Mouse (Mus musculus): ENCODE results near the gene Ankrd65.

Ankrd65 gene

DNA sequence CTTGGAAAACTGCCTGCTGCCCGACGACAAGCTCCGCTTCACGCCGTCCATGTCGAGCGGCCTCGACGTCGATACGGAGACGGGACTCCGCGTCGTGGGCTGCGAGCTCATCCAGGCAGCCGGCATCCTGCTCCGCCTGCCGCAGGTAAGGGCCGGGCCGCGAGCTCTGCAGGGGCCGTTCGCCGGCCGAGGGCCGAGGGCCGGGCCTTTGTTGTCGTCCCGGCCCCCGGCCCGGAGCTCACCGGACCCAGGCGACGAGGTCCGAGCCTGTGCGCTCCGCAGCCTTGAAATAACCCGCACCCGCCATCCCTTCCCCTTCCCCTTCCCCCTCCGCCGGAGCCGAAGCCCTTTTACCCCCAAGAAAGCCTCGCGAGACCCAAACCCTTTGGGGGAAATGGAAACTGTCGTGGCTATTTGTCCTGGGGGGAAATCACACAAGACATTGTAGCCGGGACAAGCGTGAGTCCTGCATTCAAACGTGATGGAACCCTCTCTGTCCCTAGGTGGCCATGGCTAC, 22.5 kb downstream of the Ankrd65 start:
- no peak for DNase-seq (ENCODE audit: low spot score)

DNA sequence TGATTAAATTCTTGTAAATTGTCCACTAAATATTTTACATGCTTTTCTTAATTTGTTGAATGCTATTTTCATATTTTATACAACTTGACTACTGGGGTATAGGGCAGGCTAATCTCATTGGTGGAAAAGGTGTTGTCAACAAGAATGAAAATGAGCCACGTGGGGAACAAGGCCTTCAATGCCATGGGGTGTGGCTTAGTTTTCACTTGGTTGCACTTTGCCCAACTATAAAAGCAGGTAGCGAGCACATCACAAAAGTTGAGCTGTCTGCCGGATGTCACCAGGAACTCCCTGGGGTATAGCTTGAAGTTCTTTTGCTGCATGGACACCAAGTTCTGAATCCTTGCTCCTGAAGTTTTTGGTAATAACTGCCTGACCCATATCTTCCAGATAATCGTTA, 27.3 kb downstream of the Ankrd65 start:
- DNase-seq (ENCODE audit: low spot score): no peak

DNA sequence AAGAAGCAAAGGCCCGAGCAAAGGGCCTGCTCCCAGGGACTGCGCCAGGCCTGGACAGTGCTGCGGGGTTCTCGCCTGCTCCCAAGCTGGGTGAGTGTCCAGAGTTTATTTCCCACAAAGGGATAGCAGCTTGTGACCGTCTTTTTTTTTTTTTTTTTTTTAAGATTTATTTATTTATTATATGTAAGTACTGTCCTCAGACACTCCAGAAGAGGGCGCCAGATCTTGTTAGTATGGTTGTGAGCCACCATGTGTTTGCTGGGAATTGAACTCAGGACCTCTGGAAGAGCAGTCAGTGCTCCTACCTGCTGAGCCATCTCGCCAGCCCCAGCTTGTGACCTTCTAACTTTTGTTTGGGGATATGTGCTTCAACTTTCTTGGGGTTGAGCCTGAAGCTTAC, 30.8 kb downstream of the Ankrd65 start:
- DNase-seq (ENCODE audit: low spot score): no peak

DNA sequence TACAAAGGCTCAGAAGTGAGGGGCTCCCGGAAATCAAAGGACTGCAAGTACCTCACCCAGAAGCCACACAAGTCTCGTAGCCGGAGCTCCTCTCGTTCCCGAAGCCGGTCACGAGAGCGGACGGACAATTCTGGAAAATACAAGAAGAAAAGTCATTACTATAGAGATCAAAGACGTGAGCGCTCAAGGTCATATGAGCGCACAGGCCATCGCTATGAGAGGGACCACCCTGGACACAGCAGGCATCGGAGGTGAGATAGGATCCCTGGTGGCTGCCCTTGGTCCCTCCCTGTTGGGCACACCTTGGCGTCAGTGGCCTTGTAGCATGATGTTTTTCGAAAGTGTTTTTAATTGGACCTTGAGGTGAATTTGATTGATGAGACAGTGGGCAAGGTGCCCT, 33.2 kb downstream of the Ankrd65 start:
- DNase-seq (ENCODE audit: low spot score): no peak

DNA sequence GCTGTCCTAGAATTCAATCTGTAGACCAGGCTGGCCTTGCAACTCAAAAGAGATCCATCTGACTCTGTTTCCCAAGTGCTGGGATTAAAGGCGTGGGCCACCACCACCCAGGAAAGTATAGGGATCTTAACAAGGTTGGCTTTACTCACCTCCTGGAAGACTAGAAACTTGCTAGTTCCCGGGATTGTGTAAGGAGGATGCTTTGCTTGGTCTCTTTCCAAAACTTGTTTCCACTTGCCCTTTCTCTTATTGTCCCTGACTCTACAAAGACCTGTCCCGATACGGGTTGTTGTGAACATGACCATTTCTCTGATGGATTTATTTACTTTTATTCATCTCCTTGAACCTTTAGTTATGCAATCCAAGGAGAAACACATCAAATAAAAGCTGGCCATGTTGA, 39.6 kb downstream of the Ankrd65 start:
- no peak for DNase-seq (ENCODE audit: low spot score)

DNA sequence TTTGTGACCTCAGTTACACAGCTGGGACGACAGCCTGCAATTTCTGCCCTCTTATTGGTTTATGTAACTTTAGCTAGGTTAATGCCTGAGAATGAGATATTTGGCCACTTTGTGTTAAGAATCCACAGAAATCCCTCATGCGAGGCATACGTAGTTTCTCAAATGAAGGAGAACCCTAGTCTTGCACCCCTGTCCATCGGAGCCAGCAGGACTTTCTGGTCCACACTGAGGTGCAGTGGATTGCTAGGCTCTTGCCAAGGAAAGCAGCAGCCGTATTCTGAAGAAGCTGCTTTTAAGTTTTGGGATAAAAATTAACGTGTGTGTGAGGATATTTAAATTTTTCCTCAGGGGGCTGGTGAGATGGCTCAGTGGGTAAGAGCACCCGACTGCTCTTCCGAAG, 40.4 kb downstream of the Ankrd65 start:
- DNase-seq (ENCODE audit: low spot score): no peak

DNA sequence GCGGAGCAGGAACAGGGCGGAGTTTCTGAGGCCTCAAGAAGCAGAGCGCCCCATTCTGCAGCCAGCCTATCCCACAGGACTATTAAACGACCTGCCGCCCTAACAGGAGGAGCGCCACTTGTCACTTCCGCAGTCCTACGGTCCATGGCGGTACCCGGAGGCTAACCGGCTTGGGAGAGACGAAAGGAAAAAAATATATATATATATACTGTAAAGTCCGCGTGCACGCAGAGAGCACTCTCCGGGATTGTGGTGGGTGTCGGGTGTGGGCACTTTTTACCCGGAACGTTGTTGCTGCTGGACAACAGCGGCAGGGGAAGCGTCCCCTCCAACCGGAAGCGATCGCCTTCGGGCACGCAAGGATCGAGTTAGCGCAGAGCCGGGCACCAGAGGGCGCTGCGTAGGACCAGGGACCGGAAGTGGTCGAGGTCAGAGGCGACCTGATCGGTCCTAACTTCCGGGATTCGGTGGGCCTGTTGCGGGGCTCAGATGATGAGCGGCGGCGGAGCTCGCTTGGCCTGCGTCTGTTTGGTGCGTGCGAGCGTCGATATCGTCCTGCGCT, 41.0 kb downstream of the Ankrd65 start, which contains the start of gene Aurkaip1:
Gene Aurkaip1, plus strand, starts transcription at position 68 of the 562 bp plus-strand sequence.
- peak; percentile 96 for DNase-seq (ENCODE audit: low spot score)

DNA sequence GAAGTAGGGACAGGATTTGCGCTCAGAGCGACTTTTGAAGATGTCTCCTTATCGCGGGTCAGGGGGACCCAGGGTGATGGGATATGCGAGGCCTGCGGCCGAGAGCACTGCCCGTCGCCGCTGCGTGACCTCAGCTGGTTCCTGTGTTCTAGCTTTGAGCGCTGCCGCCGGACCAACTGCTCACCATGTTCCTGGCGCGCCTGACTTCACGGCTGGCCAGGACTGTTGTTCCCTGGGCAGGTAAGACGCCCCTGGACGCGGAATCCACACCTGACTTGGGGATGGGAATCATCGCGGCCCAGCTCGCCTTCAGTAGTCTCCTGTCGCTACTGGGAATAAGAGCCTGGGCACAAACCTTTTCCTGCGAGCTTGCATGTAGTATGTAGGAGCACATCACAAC, 41.6 kb downstream of the Ankrd65 start:
- DNase-seq (ENCODE audit: low spot score): peak; percentile 41

DNA sequence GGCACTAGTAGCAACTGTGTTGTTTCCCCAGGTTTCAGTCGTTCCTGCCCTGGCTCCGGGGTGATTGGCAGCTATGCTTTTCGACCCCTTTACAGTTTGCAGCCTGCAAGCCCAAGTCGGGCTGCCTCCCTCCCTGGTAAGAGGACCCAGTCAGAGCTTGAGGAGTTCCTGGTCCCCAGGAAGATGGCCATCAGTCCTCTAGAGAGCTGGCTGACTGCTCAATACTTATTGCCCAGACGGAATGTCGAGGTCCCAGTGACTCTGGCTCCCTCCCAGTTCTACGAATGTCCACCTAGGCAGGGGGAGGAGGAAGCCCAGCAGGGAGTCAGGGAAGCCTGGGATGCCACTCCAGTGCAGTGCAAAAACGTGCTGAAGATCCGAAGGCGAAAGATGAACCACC, 42.1 kb downstream of the Ankrd65 start:
- DNase-seq (ENCODE audit: low spot score): no peak

DNA sequence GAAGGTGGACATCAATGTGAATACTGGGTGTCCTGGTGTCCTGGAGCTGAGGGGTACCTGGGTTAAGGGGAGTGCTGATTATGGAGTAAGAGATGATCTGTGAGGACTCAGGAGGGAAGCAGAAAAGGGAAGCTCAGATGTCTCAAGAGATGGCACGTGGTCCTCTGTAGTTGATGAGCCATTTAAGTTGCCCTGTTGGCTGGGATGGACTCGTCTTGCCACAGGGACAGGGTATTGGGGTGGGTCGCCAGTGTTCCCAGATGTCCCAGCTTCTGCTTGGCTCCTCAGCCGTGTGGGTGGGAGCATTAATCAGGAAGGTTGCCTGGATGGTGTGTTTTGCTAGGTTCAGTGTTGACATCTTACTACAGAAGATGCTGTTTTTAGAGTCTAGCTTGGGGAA, 43.0 kb downstream of the Ankrd65 start:
- DNase-seq (ENCODE audit: low spot score): no peak

DNA sequence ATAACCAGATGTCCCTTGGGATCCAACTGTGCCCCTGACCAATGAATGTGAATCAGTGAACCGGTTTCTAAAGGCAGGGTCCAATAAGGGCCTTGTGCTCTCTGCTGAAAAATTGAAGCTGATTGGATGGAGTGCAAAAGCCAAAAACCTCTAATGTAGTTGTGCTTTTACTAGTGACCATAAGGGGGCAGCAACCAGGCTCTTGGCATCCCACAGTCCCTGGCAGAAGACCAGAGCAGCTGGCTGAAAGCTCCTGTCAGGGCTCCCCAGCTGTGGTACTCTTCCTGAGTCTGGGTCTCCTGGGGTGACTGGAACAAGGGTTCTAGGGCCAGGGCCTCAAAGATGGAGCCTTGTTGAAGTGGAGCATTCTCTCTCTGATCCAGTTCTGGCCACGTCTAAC, 43.6 kb downstream of the Ankrd65 start:
- DNase-seq (ENCODE audit: low spot score): peak; percentile 81

DNA sequence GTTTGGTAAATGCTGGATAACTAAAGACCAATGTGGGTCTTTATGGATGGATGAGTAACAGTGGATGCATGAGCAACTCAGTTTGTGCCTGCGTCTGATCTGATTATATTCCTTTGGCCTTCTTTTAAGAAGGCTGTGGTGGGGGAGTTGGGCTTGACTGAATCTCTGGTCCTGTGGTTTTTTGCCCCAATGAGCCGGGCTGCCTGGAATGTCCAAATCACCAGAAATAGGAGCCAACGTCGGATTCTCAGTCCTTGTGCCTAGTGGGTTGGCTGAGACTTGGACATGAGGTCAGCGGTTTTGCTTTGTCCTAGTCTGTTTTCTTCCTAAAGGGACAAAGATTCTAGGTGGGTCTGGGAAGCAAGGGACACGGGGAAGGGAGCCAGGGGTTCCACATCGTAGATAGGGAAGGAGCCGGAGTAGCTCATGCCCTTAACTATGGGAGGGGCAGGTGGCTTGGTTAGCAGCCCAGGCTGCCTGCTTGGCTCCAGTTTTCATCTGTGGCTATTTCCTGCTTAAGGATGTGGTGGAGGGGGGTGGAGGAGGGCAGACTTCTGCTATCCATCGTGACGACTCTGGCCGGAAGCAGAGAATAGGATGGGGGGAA, 47.3 kb downstream of the Ankrd65 start:
- DNase-seq (ENCODE audit: low spot score): no peak

DNA sequence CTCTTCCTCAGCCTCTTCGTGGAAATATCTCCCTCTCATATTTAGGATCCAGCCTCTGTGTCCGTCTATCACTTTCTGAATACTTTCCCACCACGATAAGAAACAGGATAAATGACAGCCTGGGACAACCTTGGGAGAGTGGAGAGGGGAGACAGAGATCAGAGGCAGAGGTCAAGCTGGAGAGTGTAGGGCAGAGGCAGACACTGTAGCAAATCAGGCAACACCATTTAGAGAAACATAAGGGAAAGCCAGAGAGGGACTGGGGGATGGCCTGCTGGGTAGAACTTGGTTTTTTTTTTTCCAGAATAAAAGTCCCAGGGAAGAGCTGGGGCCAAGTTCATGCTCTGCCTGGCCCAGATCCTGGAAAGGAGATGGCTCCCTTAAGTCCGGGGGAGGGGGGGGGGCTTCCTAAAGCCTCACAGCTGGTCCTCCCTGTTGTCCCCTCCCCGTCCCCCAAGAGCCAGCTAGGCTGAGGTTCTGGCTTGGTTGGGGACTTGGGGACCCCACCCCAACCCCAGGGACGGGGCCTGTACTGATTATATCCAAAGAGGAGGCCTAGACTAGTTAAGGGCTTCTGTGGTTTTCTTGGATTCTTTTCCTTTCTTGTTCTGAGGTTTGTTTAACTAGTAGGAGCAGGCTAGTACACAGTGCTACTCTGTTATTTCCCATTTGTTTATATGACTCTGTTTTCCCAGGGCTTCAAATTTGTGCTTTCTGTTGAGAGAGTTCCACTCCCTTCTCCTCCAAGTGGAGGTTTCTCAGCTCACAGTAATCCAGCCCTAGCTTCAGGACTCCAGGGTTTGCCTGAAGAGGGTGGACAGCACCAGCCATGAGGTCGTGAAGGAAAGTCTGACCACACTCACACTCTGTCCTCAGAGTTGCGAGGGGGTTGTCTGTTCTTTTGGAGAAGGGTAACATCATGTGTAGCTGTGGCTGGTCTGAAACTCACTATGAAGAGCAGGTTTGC, 48.2 kb downstream of the Ankrd65 start:
- no peak for DNase-seq (ENCODE audit: low spot score)

DNA sequence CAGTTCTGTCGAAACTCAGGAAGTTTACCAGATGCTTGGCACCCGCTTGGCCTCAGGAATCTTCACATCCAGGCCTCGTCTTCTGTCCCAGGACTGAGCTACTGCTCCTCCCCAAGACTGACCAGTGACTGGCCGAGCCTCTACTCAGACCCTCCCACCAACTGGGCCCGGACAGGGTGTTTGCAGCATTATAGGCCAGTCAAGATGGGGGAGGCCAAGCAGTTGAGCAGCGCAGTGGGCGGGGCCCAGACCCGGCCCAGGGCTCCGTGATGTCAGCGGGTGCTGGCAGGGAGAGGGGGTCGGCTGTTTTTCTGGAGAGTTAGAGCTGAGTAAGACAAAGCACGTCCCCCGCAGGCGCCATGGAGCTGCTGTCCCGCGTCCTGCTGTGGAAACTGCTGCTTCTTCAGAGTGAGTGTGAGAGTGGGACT, 49.3 kb downstream of the Ankrd65 start, which contains the start of gene Mxra8:
Gene Mxra8, plus strand, starts transcription at position 198 of the 428 bp plus-strand sequence.
- no peak for DNase-seq (ENCODE audit: low spot score)

DNA sequence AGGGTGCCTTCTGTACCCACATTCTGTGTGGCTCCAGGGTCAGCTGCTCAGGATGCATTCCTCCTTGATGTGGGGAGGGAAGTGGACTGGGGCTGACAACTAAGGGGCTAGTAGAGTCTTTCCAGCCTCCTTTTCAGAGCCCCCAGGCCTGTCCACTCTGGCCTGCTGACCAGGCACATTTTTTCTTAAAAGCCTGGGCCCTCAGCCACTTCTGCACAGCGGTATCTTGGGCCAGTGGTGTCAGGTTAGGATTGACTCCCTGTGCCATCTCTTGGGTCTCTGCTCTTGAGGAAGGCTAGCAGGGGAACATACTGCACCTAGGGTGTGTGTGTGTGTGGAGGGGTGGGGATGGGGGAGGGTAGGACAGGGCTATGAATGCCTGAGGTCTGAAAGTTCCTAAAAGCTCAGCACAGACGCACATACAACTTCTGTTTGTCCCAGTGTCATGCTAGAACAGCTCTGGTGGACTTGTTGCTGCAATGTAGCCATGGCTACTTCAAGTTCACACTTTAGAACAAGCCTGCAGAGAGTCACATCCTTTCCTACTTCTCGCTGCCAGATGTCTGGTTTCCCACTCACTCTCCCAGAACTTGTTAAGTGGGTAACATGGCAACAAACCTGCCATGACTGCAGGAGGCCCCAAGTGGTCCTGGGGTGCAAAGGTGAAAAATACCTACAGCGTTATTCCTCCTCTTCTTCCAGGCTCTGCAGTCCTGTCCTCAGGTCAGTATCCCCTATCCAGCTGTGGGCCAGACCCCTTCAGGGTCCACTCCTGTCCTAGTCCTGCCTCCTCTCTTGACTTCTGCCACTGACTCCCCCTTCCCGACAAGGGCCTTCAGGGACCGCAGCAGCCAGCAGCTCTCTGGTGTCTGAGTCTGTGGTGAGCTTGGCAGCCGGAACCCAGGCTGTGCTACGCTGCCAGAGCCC, 50.1 kb downstream of the Ankrd65 start:
- no peak for DNase-seq (ENCODE audit: low spot score)

DNA sequence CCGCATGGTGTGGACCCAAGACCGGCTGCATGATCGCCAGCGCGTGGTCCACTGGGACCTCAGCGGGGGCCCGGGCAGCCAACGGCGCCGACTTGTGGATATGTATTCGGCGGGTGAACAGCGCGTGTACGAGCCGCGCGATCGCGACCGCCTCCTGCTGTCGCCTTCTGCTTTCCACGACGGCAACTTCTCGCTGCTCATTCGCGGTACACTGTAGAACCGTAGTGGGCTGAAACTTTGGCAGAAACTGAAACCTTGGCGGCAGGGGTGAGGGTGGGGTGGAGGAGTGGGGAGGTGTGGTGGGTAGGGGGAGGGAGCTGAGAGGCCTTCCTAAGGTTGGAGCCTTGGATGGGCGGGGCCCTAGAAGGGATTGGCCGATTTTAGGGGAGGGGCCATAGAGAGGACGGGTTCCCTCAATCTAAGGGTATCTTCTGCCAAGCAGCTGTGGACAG, 50.8 kb downstream of the Ankrd65 start:
- peak; percentile 45 for DNase-seq (ENCODE audit: low spot score)

DNA sequence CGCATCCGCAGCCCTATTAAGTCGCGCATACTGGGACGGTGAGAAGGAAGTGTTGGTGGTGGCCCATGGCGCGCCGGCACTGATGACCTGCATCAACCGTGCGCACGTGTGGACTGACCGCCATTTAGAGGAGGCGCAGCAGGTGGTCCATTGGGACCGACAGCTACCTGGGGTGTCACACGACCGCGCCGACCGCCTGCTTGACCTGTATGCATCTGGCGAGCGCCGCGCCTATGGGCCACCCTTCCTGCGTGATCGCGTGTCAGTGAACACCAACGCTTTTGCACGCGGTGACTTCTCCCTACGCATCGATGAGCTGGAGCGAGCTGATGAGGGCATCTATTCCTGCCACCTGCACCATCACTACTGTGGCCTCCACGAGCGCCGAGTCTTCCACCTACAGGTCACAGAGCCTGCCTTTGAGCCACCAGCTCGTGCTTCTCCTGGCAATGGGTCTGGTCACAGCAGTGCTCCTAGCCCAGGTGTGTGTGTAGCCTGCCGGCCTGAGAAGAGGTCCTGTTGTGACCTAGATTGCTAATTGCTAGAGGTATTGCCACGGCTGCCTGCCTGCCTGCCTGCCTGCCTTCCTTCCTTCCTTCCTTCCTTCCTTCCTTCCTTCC, 51.5 kb downstream of the Ankrd65 start:
- DNase-seq (ENCODE audit: low spot score): no peak

DNA sequence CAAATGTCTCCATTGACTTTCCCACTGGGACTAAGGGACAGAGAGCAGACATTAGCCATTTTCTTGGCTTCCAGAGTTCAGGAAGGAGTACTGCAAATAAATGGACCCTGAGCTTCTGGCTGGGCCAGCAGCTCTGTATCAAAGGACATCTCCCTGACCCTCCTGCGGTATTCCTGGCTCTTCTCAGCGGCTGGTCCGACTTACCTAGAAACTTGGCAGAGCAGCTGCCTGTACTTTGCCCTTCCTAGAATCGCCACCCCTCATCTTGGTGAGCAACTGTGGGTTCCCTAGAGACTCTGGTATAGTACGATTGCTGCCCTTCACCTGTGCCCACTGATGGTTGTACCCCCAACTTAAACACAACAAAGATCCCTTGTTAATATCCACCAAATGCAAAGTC, 53.0 kb downstream of the Ankrd65 start:
- DNase-seq (ENCODE audit: low spot score): no peak

DNA sequence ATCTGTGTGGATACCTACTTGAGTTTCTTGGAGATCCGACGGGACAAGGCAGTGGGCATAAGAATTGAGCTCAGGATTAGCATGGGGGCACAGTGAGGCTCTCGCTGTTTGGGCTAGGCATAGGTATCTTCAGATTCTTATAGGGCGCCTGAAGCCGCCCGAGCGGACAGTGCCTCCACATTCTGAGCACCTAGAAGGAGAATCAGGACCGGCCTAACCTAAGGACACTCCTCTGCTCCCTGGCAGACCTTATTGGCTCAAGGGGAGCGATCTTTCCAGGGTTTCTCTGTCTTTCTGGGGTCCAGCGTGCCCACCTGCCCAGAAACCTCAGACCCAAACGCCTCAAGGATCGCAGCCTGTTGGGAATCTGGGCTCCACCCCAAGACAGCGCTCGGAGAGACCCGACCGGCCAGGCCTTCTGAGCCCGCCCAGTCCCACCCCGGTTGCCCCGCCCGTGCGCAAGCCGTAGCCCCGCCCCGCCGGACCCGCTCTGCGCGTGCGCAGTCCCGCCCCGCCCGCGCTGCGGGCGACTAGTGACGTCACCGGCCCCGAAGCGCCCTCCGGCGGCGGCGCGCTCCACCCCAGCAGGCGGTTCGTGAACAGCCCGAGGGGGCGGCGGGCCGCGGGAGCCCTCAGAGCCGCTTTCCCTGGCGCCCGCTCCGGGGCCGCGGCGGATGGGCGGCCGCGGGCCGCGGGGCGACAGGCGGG, 56.8 kb downstream of the Ankrd65 start, which contains the start of gene Dvl1:
Gene Dvl1, plus strand, starts transcription at position 532 of the 708 bp plus-strand sequence.
- peak; percentile 91 for DNase-seq (ENCODE audit: low spot score)

Measured in layer of hippocampus, adult 11-12 months (tissue).